Mouse (Mus musculus): ENCODE results near the gene Edem3.

Gene Edem3

GRCm38 (mm10) chr1:151863135-151863796, 108.1 kb downstream of the Edem3 start:
- DNase-seq (ENCODE audit: low read depth) = no peak

- no peak for DNase-seq (ENCODE audit: low read depth)
These were observed 108.6 kb downstream of the Edem3 start for GRCm38 (mm10) chr1:151863797-151864147.

GRCm38 (mm10) chr1:151864326-151864725, 109.2 kb downstream of the Edem3 start:
- no peak for DNase-seq (ENCODE audit: low read depth)
